Mouse (Mus musculus) hematopoietic multipotent progenitor cell, adult 10-12 weeks (in vitro differentiated cells): Measurements from ENCODE around the gene Zkscan16. TPM values are rescaled to one million over a fixed set of nuclear protein-coding genes. Genes with fewer than 3 reads are reported as not detected.

ENCODE experiments used
- polyA plus RNA-seq: library from polyadenylated mRNA; stranded (reverse); fragments of >175 nt; gene quantifications from 2 replicates; pipeline ENCODE4 v1.2.3, GENCODE M21; 2012; ENCODE audit warnings: low replicate concordance

The Zkscan16 gene
- polyA plus RNA-seq: not detected in 2 replicates

DNA sequence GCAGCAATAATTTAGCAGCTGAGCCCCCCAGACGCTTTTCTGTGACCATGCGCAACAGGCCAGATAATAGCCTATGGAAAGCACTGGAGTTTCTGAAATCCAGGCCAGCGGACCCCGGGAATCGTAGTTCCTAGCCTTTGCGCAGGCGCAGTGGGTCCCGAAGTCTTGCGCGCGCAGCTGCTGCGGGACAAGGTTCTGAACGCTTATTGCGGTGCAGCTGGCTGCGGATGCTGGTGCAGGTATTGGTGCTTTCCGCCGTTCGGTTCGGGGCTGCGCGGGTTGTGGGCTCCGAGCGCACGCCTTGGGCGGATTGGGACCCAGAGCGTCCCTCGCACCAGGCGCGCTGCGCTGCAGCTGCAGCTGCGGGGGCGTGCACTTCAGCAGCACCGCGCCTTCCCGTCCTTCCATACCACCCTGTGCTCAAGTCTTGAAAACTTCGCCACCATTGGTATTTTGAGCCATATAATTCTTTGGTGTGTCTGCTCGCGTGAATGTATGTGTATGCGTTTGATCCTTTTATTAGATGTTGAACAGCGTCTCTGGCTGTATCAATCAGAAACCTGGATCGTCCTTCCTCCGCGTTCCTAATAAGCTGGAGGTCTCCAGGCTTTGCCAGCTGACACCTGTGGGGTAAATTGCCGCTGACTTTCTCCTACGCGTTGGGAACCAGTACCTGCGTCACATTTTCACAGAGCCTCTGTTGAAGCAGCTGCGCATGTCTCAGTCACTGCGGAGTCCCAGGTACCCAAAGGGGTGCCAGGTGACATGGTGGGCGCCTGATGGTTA is at the start of gene Zkscan16:
Zkscan16 (plus strand) TSS at position 209 of the 786 bp plus-strand sequence.

DNA sequence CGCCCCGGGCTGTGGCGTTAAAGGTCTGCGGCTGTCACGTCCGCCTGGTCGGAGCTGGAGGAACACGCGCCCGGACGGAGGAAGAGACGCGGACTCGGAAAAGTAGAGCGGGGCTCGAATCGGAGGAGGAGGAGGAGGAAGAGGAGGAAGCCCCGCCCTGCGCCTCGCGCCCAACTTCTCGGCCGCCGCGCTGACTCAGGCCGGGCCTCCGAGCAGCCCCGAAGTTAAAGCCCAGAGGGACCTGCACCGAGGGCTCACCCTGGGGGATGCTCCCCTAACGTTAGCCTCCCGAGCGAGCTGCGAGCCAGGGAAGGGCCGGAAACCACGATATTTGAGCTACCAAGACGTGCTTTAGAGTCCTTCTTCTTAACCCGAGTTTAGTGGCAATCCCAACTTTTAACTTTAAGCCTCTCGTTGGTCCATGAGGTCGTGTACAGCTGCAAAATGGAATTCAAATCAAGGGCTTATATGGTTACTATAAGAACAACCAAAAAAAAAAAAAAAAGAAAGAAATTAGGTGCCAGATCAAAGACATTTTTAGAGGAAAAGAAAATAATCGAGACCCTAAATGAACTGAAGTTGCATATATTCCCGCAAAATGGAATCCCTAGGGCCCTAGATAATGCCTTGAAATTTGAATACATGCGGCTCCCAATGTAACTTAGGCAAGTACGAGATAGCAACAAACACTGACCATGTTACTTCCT is 30.6 kb upstream of the Zkscan16 start, which contains the start of gene Ecpas:
Ecpas (minus strand) TSS at position 121 of the 707 bp plus-strand sequence.

DNA sequence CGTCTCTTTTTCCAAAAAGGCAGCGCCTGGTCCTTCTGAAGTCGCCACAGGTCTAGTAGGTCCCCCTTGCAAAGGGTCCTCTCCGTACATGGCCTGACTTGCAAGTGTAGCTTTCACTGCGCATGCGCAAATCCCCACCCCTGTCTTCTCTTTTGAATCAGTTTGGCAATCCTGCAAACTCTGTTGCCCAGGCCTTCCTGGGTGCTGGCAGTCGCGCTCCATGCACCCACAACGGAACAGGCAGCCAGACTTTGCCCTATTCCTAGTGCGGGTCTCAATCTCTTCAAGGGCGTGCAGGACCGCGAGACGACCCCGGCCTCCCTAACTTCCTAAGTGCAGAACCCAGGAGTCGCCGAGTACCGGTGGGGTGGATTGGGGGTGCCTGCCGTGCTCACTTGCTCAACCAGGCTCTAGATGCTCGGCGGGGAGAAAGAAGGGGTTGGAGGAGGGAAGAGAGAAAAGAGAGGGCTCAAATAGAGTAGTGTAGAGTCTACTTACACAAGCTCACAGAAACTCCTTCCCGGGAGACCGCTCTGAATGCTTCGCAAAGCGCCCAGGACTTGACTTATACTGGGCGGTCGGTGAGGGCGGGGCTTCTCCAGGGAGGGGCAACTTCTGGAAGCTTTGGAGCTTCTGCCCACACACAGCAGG is 43.2 kb downstream of the Zkscan16 start, which contains the start of gene Ptgr1:
Ptgr1 (minus strand) TSS at position 580 of the 651 bp plus-strand sequence.

DNA sequence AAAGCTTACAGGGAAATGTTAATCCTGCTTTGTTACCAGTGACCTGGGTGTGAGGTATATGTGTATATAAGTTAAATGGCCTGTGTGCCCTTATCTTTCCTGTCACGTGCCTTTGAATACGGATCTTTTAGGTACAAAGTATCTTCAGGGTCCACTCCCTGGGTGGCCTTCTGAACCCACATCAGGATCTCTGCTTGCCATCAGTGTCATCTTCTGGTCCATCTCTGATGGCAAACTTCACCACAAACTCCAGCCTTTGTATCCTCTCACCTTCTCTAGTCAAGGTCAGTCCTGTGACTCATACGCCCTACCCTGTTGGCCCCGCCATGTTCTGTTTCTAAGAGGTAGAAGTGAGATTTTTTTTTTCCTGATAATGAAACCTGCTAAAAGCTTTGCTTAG is 51.3 kb downstream of the Zkscan16 start, which contains the start of gene Dnajc25:
Dnajc25 (plus strand) TSS at position 301 of the 400 bp plus-strand sequence.

DNA sequence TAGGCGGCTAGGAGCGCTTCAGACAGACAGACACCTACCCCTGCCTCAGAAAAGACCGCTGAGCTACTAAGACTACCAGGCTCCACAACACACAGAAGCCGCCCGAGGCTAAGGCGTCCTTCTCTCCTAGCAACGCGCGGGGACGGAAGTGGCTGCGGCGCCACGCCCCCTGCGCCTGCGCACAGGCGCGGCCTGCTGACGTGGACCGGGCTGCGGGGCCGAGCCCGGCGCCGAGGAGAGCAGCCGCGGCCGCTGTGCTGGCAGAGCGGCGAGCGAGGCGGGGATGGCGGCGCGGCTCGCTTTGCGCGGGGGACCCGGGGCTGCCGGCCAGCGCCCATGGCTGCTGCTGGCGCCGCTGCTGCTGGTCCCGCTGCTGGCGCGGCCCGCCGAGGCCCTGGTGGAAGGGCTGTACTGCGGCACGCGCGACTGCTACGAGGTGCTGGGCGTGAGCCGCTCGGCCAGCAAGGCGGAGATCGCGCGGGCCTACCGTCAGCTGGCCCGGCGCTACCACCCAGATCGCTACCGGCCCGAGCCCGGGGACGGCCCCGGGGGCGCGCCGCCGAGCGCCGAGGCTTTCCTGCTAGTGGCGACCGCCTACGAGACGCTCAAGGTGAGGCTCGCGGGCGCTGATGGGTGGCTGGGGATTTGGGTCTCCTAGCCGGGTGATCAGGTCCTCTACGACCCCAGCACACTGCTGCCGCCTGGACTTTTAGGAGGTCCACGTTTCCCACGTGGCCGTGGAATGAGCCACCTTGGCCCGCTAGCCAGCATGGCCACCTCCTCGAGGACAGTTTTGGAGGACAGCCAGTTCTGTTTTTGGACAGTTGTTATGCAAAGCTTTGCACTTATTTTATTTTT is 59.7 kb downstream of the Zkscan16 start, which contains the start of gene Gm20503:
Gm20503 (plus strand) TSS at position 263 of the 858 bp plus-strand sequence.

Other genes starting within 250 kb of the Zkscan16 start
- not detected in 2 replicates for gene Olfr267, start 155.9 kb upstream of the Zkscan16 start, polyA plus RNA-seq
- 16.4 and 33.5 TPM in 2 replicates for gene Ecpas, start 30.9 kb upstream of the Zkscan16 start, polyA plus RNA-seq
- gene Ptgr1, start 43.5 kb downstream of the Zkscan16 start, polyA plus RNA-seq: 0.11 and 0.28 TPM in 2 replicates
- gene Dnajc25, start 51.4 kb downstream of the Zkscan16 start, polyA plus RNA-seq: 3.0 and 4.6 TPM in 2 replicates
- not detected in 2 replicates for gene Gm20503, start 59.6 kb downstream of the Zkscan16 start, polyA plus RNA-seq
- 38.5 and 79.7 TPM in 2 replicates for gene Gng10, start 91.5 kb downstream of the Zkscan16 start, polyA plus RNA-seq
- gene AI481877, start 195.4 kb downstream of the Zkscan16 start, polyA plus RNA-seq: not detected in 2 replicates
- gene Ugcg, start 245.6 kb downstream of the Zkscan16 start, polyA plus RNA-seq: 48.4 and 59.1 TPM in 2 replicates